Mouse (Mus musculus) heart, embryonic 11.5 days (tissue): ENCODE results near the gene 9930111J21Rik1. TPM values are rescaled to one million over a fixed set of nuclear protein-coding genes. Genes with fewer than 3 reads are reported as not detected.
"Not testable (repeated sequence)": the region's sequence is repeated elsewhere in the genome, so short reads cannot be mapped to it uniquely, and the experiment has no call there.

ENCODE experiments used
- ATAC-seq: fragments of 200-750 bp; cut with Nextera tagmentation; replicated peaks from 2 replicates; pipeline ENCODE4 v1.8.0; 2017; ENCODE audit warnings: moderate library complexity; ENCODE audit not compliant: insufficient number of reproducible peaks, low FRiP score, low TSS enrichment
- H3K27ac ChIP-seq: fragments of 300-500 bp; sonication (generic); 2 replicates; pipeline ENCODE4 v1.5.1; 2014; ENCODE audit warnings: mild to moderate bottlenecking, low read depth, low read length
- H3K27me3 ChIP-seq: fragments of 300-500 bp; sonication (generic); 2 replicates; pipeline ENCODE4 v1.6.1; 2014; ENCODE audit warnings: mild to moderate bottlenecking, low read length, mixed read lengths; ENCODE audit not compliant: control insufficient read depth, insufficient read depth
- H3K36me3 ChIP-seq: fragments of 300-500 bp; sonication (generic); 2 replicates; pipeline ENCODE4 v1.6.1; 2014; ENCODE audit warnings: mild to moderate bottlenecking, low read length, moderate library complexity, mixed read lengths; ENCODE audit not compliant: control insufficient read depth, insufficient read depth
- H3K4me1 ChIP-seq: fragments of 300-500 bp; sonication (generic); 2 replicates; pipeline ENCODE4 v1.6.1; 2014; ENCODE audit warnings: low read length; ENCODE audit not compliant: control insufficient read depth, insufficient read depth
- H3K4me2 ChIP-seq: fragments of 300-500 bp; sonication (generic); 2 replicates; pipeline ENCODE4 v1.6.1; 2014; ENCODE audit warnings: mild to moderate bottlenecking, moderate library complexity
- H3K4me3 ChIP-seq: fragments of 300-500 bp; sonication (generic); 2 replicates; pipeline ENCODE4 v1.5.1; 2014; ENCODE audit warnings: low read depth, low read length
- H3K9ac ChIP-seq: fragments of 300-500 bp; sonication (generic); 2 replicates; pipeline ENCODE4 v1.6.1; 2014; ENCODE audit warnings: mild to moderate bottlenecking, low read depth, low read length, moderate library complexity
- H3K9me3 ChIP-seq: fragments of 300-500 bp; sonication (generic); replicated peaks from 2 replicates; pipeline ENCODE4 v1.6.1; 2016; ENCODE audit warnings: low read length; ENCODE audit not compliant: control insufficient read depth
- WGBS: fragments of 180-500 bp; shearing (Covaris S2); extraction: QIAGEN DNeasy Blood & Tissue Kit; methylation state at CpG from one replicate; pipeline ENCODE4 v1.1.7; 2014; ENCODE audit not compliant: insufficient replicate concordance; 5-methylcytosine and 5-hydroxymethylcytosine counted together
- polyA plus RNA-seq: library from polyadenylated mRNA; unstranded; fragments of >200 nt; fragmentation: Nextera tagmentation; extraction: Ambion mirVana; gene quantifications from 2 replicates; pipeline ENCODE4 v1.2.1, GENCODE M21; 2014

Gene 9930111J21Rik1
- polyA plus RNA-seq, 1 experiment from 2014 or later: not detected

DNA sequence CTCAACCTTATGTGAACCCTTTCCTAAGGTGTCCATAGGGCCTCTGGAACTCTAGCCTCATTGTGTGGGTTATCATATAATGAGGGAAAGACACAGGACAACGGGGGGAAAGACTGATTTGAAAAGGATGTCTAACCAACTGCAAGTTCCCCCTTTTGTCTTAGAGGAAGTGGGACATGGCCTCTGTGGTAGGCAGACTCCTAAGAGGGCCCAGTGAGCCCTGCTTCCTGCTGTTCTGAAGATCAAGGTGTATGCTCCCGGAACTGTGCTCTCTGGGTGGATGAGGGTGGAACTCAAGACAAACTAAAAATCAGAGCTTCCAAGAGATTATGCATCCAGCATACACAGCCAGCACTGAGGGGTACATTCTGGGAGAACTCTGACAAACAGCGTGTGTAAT, 9.0 kb upstream of the 9930111J21Rik1 start:
- not testable (repeated sequence) for H3K4me1 ChIP-seq, H3K36me3 ChIP-seq, H3K4me2 ChIP-seq, ATAC-seq, H3K4me3 ChIP-seq, H3K9me3 ChIP-seq, H3K27me3 ChIP-seq, H3K9ac ChIP-seq, H3K27ac ChIP-seq
- WGBS: 75% methylated on average over 2 of the region's 3 CpGs

DNA sequence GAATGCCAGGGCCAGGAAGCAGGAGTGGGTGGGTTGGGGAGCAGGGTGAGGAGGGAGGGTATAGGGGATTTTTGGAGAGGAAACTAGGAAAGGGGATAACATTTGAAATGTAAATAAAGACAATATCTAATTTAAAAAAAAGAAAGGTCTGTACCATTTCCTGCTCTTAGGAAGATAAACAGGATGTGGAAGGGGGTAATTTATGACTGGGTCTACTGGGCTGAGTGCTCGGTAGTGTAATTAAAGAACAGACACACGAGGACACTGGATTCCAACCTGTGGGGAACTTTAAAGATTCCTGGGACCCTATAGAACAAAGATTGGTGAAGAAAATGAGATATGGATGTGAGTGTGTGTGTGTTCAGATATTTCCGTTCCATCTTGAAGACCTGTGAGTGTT, 3.6 kb upstream of the 9930111J21Rik1 start:
- H3K27me3 ChIP-seq, H3K27ac ChIP-seq, H3K36me3 ChIP-seq, ATAC-seq, H3K4me2 ChIP-seq, H3K4me3 ChIP-seq, H3K9me3 ChIP-seq, H3K4me1 ChIP-seq, H3K9ac ChIP-seq: not testable (repeated sequence)
- WGBS: no CpG with 5 or more reads among the region's 3 CpGs

- not testable (repeated sequence) for ATAC-seq, H3K4me1 ChIP-seq, H3K36me3 ChIP-seq, H3K27ac ChIP-seq, H3K27me3 ChIP-seq, H3K9me3 ChIP-seq, H3K4me3 ChIP-seq, H3K4me2 ChIP-seq, H3K9ac ChIP-seq
- no CpG with 5 or more reads among the region's 5 CpGs for WGBS
These were observed 854 bp upstream of the 9930111J21Rik1 start for GRCm38 (mm10) chr11:48980052-48980451.

- not testable (repeated sequence) for H3K36me3 ChIP-seq, H3K27me3 ChIP-seq, ATAC-seq, H3K4me2 ChIP-seq, H3K27ac ChIP-seq, H3K4me3 ChIP-seq, H3K9me3 ChIP-seq, H3K9ac ChIP-seq, H3K4me1 ChIP-seq
- WGBS: no CpG with 5 or more reads among the region's 1 CpGs
These were observed 808 bp downstream of the 9930111J21Rik1 start, which contains the start of gene Olfr56 for GRCm38 (mm10) chr11:48978240-48978939. TSS of gene Olfr56 (plus strand) at chr11:48978889.

- H3K27ac ChIP-seq, H3K9ac ChIP-seq, H3K36me3 ChIP-seq, H3K4me1 ChIP-seq, H3K9me3 ChIP-seq, H3K27me3 ChIP-seq, H3K4me3 ChIP-seq, ATAC-seq, H3K4me2 ChIP-seq: not testable (repeated sequence)
- no CpG with 5 or more reads among the region's 1 CpGs for WGBS
These were observed 4.5 kb downstream of the 9930111J21Rik1 start for GRCm38 (mm10) chr11:48974686-48975085.

- H3K27me3 ChIP-seq, H3K9me3 ChIP-seq, H3K36me3 ChIP-seq, ATAC-seq, H3K9ac ChIP-seq, H3K27ac ChIP-seq, H3K4me3 ChIP-seq, H3K4me1 ChIP-seq, H3K4me2 ChIP-seq: not testable (repeated sequence)
- WGBS: 83% methylated on average over 6 of the region's 6 CpGs
These were observed 33.1 kb downstream of the 9930111J21Rik1 start, which contains the start of gene Psme2b for GRCm38 (mm10) chr11:48946090-48946489. TSS of gene Psme2b (minus strand) at chr11:48946190.

DNA sequence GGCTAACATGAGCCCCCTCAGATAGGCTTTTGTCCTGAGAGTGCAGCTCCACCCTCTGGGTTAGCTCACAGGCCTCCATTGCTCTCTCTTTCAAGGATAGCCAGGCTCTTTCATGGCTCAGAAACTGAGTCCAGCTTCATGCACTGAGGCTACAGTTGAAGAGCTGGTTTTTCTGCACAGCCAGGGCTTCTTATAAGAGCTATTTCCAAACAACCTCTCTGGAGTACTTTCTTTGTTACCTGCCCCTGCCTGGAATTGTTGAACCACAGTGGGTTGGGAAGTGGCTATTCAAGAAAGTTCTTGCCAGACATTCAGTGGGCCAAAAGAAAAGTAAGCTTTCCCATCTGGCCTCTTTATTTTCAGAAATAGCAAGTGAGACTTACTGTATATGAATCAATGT, 39.9 kb downstream of the 9930111J21Rik1 start:
- not testable (repeated sequence) for H3K36me3 ChIP-seq, H3K4me2 ChIP-seq, H3K27ac ChIP-seq, H3K9me3 ChIP-seq, ATAC-seq, H3K4me3 ChIP-seq, H3K9ac ChIP-seq, H3K27me3 ChIP-seq, H3K4me1 ChIP-seq

GRCm38 (mm10) chr11:48935291-48935690, 43.9 kb downstream of the 9930111J21Rik1 start:
- H3K27me3 ChIP-seq, H3K9me3 ChIP-seq, H3K27ac ChIP-seq, H3K36me3 ChIP-seq, H3K4me2 ChIP-seq, H3K4me3 ChIP-seq, H3K9ac ChIP-seq, ATAC-seq, H3K4me1 ChIP-seq: not testable (repeated sequence)
- WGBS: no CpG with 5 or more reads among the region's 3 CpGs

- H3K4me1 ChIP-seq, H3K9ac ChIP-seq, H3K4me2 ChIP-seq, H3K9me3 ChIP-seq, ATAC-seq, H3K27ac ChIP-seq, H3K36me3 ChIP-seq, H3K4me3 ChIP-seq, H3K27me3 ChIP-seq: not testable (repeated sequence)
- WGBS: 58% methylated on average over 1 of the region's 1 CpGs
These were observed 45.3 kb downstream of the 9930111J21Rik1 start for GRCm38 (mm10) chr11:48933923-48934322.
